Mouse (Mus musculus): Measurements from ENCODE around the gene Fam83d. TPM values are rescaled to one million over a fixed set of nuclear protein-coding genes. Genes with fewer than 3 reads are reported as not detected.

Gene Fam83d
- 3.8 and 9.6 TPM in 2 replicates for total RNA-seq (2014; fragmentation: Nextera tagmentation)
- total RNA-seq (2017): 6.1 and 6.6 TPM in 2 replicates
- polyA plus RNA-seq (2012): 2.4 and 3.4 TPM in 2 replicates

DNA sequence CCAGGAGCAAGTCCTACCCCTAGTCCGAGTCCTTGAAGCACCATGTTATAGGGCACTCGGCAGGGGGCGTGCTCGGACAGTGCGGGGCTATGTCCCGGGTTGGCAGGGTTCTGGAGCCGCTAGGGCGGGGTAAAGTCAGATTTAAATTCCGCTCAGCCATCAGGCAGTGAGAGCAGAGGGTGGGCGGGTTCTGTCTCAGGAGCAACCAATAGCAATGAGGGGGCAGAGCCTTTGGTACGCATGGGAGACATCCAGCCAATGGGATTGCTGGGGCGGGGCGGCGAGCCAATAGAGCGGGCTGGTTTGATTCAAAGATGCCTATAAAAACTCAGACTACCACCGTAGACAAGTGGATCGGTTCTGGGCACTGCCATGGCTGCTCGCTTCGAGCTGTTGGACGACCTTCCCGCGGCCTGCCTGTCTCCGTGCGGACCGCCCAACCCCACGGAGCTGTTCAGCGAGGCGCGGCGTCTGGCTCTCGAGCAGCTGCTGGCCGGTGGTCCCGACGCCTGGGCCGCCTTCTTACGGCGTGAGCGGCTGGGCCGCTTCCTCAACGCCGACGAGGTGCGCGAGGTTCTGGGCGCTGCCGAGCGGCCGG lies at the start of gene Fam83d:
Gene Fam83d, plus strand, starts transcription at position 352 of the 598 bp plus-strand sequence.
- ATAC-seq (ENCODE audit: extremely low read depth, insufficient number of reproducible peaks, low FRiP score, poor library complexity, severe bottlenecking) (peak; percentile 97), DNase-seq (ENCODE audit: low spot score) (peak; percentile 96)
- TF ChIP-seq POLR2AphosphoS5 (IDR thresholded peaks at IDR 0.05; ENCODE audit: insufficient replicate concordance, low read depth, low read length): 0 out of 2 replicates have a peak, but pooled peaks have one; percentile 43
- no peak for TF ChIP-seq GATA2 (IDR thresholded peaks at IDR 0.05; ENCODE audit: borderline replicate concordance, low read depth, low read length)
- TF ChIP-seq CTCF (IDR thresholded peaks at IDR 0.05; ENCODE audit: low read depth, low read length): peak; percentile 36; the same call in 1 of the 2 replicates
- H3K4me1 ChIP-seq (ENCODE audit: insufficient read depth, low read depth, low read length): peaks cover 39% of the 10 kb centered on the region
- H3K4me3 ChIP-seq (ENCODE audit: low read depth, low read length): peak within 1 kb of the TSS; percentile 86
- H3K9me3 ChIP-seq (replicated peaks): no peaks in the 10 kb centered on the region
- peaks cover 12% of the 10 kb centered on the region for H3K27me3 ChIP-seq (ENCODE audit: insufficient read depth, low read length)
- peaks cover 31% of the 10 kb centered on the region for H3K36me3 ChIP-seq (replicated peaks)

DNA sequence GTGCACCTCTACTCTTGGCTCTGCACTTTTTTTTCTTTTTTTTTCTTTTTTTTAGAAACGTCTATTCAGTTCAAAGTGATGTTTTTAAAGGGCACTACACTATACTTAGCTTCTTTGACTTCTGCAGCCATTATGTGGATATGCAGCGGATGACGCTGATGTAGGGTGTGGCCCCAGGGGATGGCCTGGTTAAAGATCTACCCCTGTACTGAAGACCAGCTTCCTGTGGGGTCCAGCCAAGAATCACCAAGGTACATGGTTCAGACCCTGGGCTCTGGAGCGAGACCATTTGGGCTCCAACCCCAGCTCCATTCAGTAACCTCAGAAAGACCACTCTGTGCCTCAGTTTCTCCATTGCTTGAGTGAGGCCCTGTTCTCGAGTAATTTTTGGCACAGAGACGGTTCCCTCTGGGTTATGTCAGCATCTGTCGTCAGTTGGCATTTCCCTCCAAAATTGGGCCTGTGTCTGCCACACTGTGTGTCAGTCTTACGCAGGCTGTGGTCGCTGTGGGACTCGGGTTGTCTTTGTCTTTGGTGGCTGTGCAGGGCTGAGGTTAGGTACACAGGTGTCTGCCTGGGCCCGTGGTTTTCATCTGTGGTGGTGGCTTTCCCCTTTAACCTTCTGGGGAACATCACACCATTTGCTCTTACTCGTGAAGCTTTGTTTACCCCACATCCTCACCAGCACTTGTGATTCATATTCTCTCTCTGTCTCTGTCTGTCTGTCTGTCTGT lies 48.9 kb upstream of the Fam83d start:
- no peak for ATAC-seq (ENCODE audit: extremely low read depth, insufficient number of reproducible peaks, low FRiP score, poor library complexity, severe bottlenecking)
- H3K4me1 ChIP-seq (ENCODE audit: insufficient read depth, low read depth, low read length): no peaks in the 10 kb centered on the region
- no peaks in the 10 kb centered on the region for H3K9me3 ChIP-seq (replicated peaks)
- no peak overlapping the region for H3K4me3 ChIP-seq (ENCODE audit: low read depth, low read length)
- DNase-seq (ENCODE audit: low spot score): no peak
- no peaks in the 10 kb centered on the region for H3K36me3 ChIP-seq (replicated peaks)
- TF ChIP-seq GATA1 (IDR thresholded peaks at IDR 0.05; ENCODE audit: borderline replicate concordance, low read length): no peak
- TF ChIP-seq GATA2 (IDR thresholded peaks at IDR 0.05; ENCODE audit: borderline replicate concordance, low read depth, low read length): no peak
- no peak for TF ChIP-seq POLR2AphosphoS5 (IDR thresholded peaks at IDR 0.05; ENCODE audit: insufficient replicate concordance, low read depth, low read length)
- TF ChIP-seq TAL1 (conservative IDR thresholded peaks at IDR 0.05; ENCODE audit: low read depth, low read length): no peak
- no peak for TF ChIP-seq CTCF (IDR thresholded peaks at IDR 0.05; ENCODE audit: low read depth, low read length)
- H3K27me3 ChIP-seq (ENCODE audit: insufficient read depth, low read length): peaks cover 13% of the 10 kb centered on the region

GRCm38 (mm10) chr2:158720715-158721370 lies 47.0 kb upstream of the Fam83d start:
- Histone ChIP-seq H3K4me1 (ENCODE audit: insufficient read depth, low read depth, low read length) (no peaks in the 10 kb centered on the region), H3K9me3 (replicated peaks) (no peaks in the 10 kb centered on the region), H3K36me3 (replicated peaks) (no peaks in the 10 kb centered on the region), H3K4me3 (ENCODE audit: low read depth, low read length) (no peak overlapping the region), H3K27me3 (ENCODE audit: insufficient read depth, low read length) (peaks cover 13% of the 10 kb centered on the region)
- DNase-seq (ENCODE audit: low spot score): no peak
- no peak for TF ChIP-seq GATA2 (IDR thresholded peaks at IDR 0.05; ENCODE audit: borderline replicate concordance, low read depth, low read length)
- no peak for TF ChIP-seq TAL1 (conservative IDR thresholded peaks at IDR 0.05; ENCODE audit: low read depth, low read length)
- TF ChIP-seq CTCF (IDR thresholded peaks at IDR 0.05; ENCODE audit: low read depth, low read length): no peak
- TF ChIP-seq GATA1 (IDR thresholded peaks at IDR 0.05; ENCODE audit: borderline replicate concordance, low read length): no peak
- TF ChIP-seq POLR2AphosphoS5 (IDR thresholded peaks at IDR 0.05; ENCODE audit: insufficient replicate concordance, low read depth, low read length): no peak
- no peak for ATAC-seq (ENCODE audit: extremely low read depth, insufficient number of reproducible peaks, low FRiP score, poor library complexity, severe bottlenecking)

DNA sequence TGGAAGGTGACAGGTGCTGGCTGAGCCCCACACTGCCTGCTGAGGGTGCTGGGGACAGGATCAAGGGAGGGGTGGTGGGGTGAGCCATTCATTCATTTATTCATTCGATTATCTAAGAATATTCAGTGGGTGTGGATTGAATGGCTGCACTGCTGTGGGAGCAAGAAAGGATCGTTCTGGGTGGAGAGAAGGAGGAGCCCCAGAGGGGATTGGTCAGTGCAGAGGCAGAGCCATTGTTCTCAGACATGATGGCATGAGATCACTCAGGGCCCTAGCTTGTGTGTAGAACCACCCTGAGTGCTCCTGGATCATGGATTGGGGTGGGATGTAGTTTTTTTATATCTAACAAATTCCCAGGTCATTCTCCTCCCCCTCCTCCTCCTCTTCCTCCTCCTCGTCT lies 46.4 kb upstream of the Fam83d start:
- Histone ChIP-seq H3K36me3 (replicated peaks) (no peaks in the 10 kb centered on the region), H3K4me1 (ENCODE audit: insufficient read depth, low read depth, low read length) (no peaks in the 10 kb centered on the region), H3K4me3 (ENCODE audit: low read depth, low read length) (no peak overlapping the region), H3K27me3 (ENCODE audit: insufficient read depth, low read length) (peaks cover 13% of the 10 kb centered on the region), H3K9me3 (replicated peaks) (no peaks in the 10 kb centered on the region)
- ATAC-seq (ENCODE audit: extremely low read depth, insufficient number of reproducible peaks, low FRiP score, poor library complexity, severe bottlenecking) (no peak), DNase-seq (ENCODE audit: low spot score) (no peak)
- no peak for TF ChIP-seq CTCF (IDR thresholded peaks at IDR 0.05; ENCODE audit: low read depth, low read length)
- TF ChIP-seq GATA2 (IDR thresholded peaks at IDR 0.05; ENCODE audit: borderline replicate concordance, low read depth, low read length): no peak

- no peak for TF ChIP-seq GATA1 (IDR thresholded peaks at IDR 0.05; ENCODE audit: borderline replicate concordance, low read length)
- TF ChIP-seq GATA2 (IDR thresholded peaks at IDR 0.05; ENCODE audit: borderline replicate concordance, low read depth, low read length): no peak
- TF ChIP-seq POLR2AphosphoS5 (IDR thresholded peaks at IDR 0.05; ENCODE audit: insufficient replicate concordance, low read depth, low read length): no peak
- no peak for TF ChIP-seq CTCF (IDR thresholded peaks at IDR 0.05; ENCODE audit: low read depth, low read length)
- no peak for TF ChIP-seq TAL1 (conservative IDR thresholded peaks at IDR 0.05; ENCODE audit: low read depth, low read length)
Observed at GRCm38 (mm10) chr2:158722135-158722534, 45.8 kb upstream of the Fam83d start.

DNA sequence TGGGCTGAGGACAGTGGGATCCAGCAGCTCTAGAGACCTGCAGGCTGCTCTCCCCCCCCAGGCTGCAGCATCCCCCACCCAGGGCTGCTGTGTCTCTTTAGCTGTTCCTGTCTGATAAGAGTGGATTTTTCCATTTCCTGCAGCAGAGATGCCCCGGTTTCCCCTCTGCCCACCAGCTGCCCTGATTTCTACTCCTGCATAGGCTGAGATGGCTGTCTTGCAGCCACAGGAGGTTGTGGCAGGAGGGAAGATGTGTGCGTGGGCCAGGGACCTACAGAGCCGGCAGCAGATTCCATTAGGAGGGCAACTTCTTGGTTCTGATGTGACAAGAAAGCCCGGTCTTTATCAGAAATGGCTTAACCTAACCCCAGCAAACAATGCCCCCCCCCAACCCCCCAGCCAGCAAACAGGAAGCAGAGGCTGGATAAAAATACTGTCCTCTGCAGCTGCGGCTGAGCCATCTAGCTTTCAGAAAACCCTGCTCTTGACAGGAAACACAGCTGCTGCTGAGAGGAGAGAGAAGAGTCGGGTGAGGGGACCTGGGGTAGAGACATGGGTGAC lies 44.8 kb upstream of the Fam83d start:
- TF ChIP-seq POLR2AphosphoS5 (IDR thresholded peaks at IDR 0.05; ENCODE audit: insufficient replicate concordance, low read depth, low read length) (no peak), TAL1 (conservative IDR thresholded peaks at IDR 0.05; ENCODE audit: low read depth, low read length) (no peak), CTCF (IDR thresholded peaks at IDR 0.05; ENCODE audit: low read depth, low read length) (no peak), GATA1 (IDR thresholded peaks at IDR 0.05; ENCODE audit: borderline replicate concordance, low read length) (no peak), GATA2 (IDR thresholded peaks at IDR 0.05; ENCODE audit: borderline replicate concordance, low read depth, low read length) (no peak)
- ATAC-seq (ENCODE audit: extremely low read depth, insufficient number of reproducible peaks, low FRiP score, poor library complexity, severe bottlenecking) (no peak), DNase-seq (ENCODE audit: low spot score) (no peak)
- Histone ChIP-seq H3K4me3 (ENCODE audit: low read depth, low read length) (no peak overlapping the region), H3K27me3 (ENCODE audit: insufficient read depth, low read length) (peaks cover 13% of the 10 kb centered on the region), H3K36me3 (replicated peaks) (no peaks in the 10 kb centered on the region), H3K9me3 (replicated peaks) (no peaks in the 10 kb centered on the region), H3K4me1 (ENCODE audit: insufficient read depth, low read depth, low read length) (no peaks in the 10 kb centered on the region)

More at GRCm38 (mm10) chr2:158722135-158722534, 45.8 kb upstream of the Fam83d start:
- H3K9me3 ChIP-seq (replicated peaks): no peaks in the 10 kb centered on the region
- H3K4me3 ChIP-seq (ENCODE audit: low read depth, low read length): no peak overlapping the region
- no peaks in the 10 kb centered on the region for H3K4me1 ChIP-seq (ENCODE audit: insufficient read depth, low read depth, low read length)
- no peaks in the 10 kb centered on the region for H3K36me3 ChIP-seq (replicated peaks)
- DNase-seq (ENCODE audit: low spot score) (no peak), ATAC-seq (ENCODE audit: extremely low read depth, insufficient number of reproducible peaks, low FRiP score, poor library complexity, severe bottlenecking) (no peak)
- peaks cover 13% of the 10 kb centered on the region for H3K27me3 ChIP-seq (ENCODE audit: insufficient read depth, low read length)

All from G1E (cell line).